In the genomic region with DNA sequence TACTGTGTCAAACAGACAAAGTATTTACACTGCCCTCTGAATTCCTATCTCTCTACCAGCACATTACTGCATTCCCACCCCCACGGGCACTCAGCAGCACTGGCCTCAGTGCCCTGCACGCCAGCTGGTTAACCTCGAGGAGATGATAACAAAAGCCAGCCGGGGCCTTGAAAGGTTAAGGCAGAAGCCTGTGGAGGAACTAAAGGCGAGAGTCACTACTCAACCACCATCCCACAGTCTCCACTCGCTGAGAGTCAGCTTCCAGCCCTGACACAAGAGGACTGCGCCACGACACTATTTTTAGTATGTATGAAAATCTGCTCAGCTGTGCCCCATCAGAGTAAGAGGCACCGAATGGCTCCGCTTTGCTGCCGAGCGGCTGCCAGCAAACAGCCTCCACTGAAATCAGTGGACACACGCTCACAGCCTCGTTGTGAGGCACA, we compare ENCODE assay signal across 10 mouse cellular contexts. TPM values are rescaled to one million over a fixed set of nuclear protein-coding genes. Genes with fewer than 3 reads are reported as not detected.
DNase-seq lines count a peak whose midpoint lies in the region; ATAC-seq and TF ChIP-seq lines count a peak whose summit lies in the region.
"Had no signal": no experiment of that assay in that cellular context is flagged by ENCODE, and none has a peak within 500 bp of the region (broad histone marks: within the 10 kb centered on the region; RNA-seq: fewer than 3 reads in every experiment).

No protein-coding gene starts in this region.

- H3K36me3 ChIP-seq in spleen, adult 2 months (ENCODE audit: control insufficient read depth, insufficient read depth, low read length): no peaks in the 10 kb centered on the region
- no peaks in the 10 kb centered on the region for H3K36me3 ChIP-seq in forebrain, embryonic 11.5 days (ENCODE audit: control insufficient read depth, insufficient read depth, low read length)

- 22% methylated on average over 14 of the region's 14 CpGs for WGBS in spleen, adult 2 months
- 80% methylated on average over 14 of the region's 14 CpGs for WGBS in forebrain, embryonic 11.5 days

- peak; percentile 47 for DNase-seq in adrenal gland, adult 8-10 months
- DNase-seq in adrenal gland, postnatal 25 days: no peak
- DNase-seq in layer of hippocampus, adult 11-12 months (ENCODE audit: low spot score): peak; percentile 53
- no peak for DNase-seq in layer of hippocampus, adult 9-10 months (ENCODE audit: low spot score)
- DNase-seq in spleen, adult 2 months (ENCODE audit: low read depth in 1 of 2, low spot score in 2 of 2): no peak
- DNase-seq in spleen, postnatal 4 days (ENCODE audit: low spot score in 2 of 2): no peak
- DNase-seq in telencephalon, adult 2 months (ENCODE audit: low read depth, low spot score): peak; percentile 48
- DNase-seq in forebrain, embryonic 11.5 days (ENCODE audit: low spot score): no peak
- DNase-seq: kidney, postnatal 25 days; retina, postnatal 1 day had no signal

- no peak for TF ChIP-seq CTCF in spleen, adult 2 months (IDR thresholded peaks at IDR 0.05; ENCODE audit: extremely low read depth, insufficient read depth, insufficient read length, insufficient replicate concordance)

- H3K4me3 ChIP-seq in spleen, adult 2 months (ENCODE audit: extremely low read depth, insufficient read depth, insufficient read length): no peak overlapping the region
- no peak overlapping the region for H3K4me3 ChIP-seq in forebrain, embryonic 11.5 days (ENCODE audit: low read depth, low read length)

- peak overlapping the region; percentile 28; the same call in 1 of the 2 replicates for H3K27ac ChIP-seq in spleen, adult 2 months (ENCODE audit: insufficient read depth, low read length)
- H3K27ac ChIP-seq in forebrain, embryonic 11.5 days (ENCODE audit: low read depth, low read length): no peak overlapping the region

- H3K9me3 ChIP-seq in forebrain, embryonic 11.5 days (ENCODE audit: control insufficient read depth, low read length): no peaks in the 10 kb centered on the region

- no peak for ATAC-seq in forebrain, embryonic 11.5 days (replicated peaks; ENCODE audit: low FRiP score)

- no peaks in the 10 kb centered on the region for H3K27me3 ChIP-seq in spleen, adult 2 months (ENCODE audit: control insufficient read depth, insufficient read depth, low read length)
- H3K27me3 ChIP-seq in forebrain, embryonic 11.5 days (ENCODE audit: control insufficient read depth, insufficient read depth, low read length): no peaks in the 10 kb centered on the region

- H3K9ac ChIP-seq in forebrain, embryonic 11.5 days (ENCODE audit: low read length): no peak overlapping the region

- peaks cover 21% of the 10 kb centered on the region; the same call in 1 of the 2 replicates for H3K4me1 ChIP-seq in spleen, adult 2 months (ENCODE audit: control insufficient read depth, insufficient read depth, insufficient read length)
- no peaks in the 10 kb centered on the region for H3K4me1 ChIP-seq in forebrain, embryonic 11.5 days (replicated peaks; ENCODE audit: control insufficient read depth, insufficient read depth, low read length)

- no peak for TF ChIP-seq POLR2A in spleen, adult 2 months (IDR thresholded peaks at IDR 0.05; ENCODE audit: low read depth, low read length)

- H3K4me2 ChIP-seq in forebrain, embryonic 11.5 days (ENCODE audit: low read depth, low read length, severe bottlenecking): no peak overlapping the region

RNA-seq across cellular contexts. Expression of gene Xxylt1, which starts 35.0 kb away (rescaled TPM):
- total RNA-seq in adrenal gland, adult 8-10 months (2022): 10 to 100 TPM; 14.1 to 19.0 (median 16.7) TPM
- total RNA-seq in adrenal gland, postnatal 25 days (2021): 11.9 and 14.9 TPM in 2 replicates
- 16.7 and 18.0 TPM in 2 replicates for polyA plus RNA-seq in spleen, adult 2 months (2012; rRNA removed)
- 14.5 and 14.7 TPM in 2 replicates for polyA plus RNA-seq in forebrain, embryonic 11.5 days (2014; fragmentation: Nextera tagmentation; extraction: Ambion mirVana)

Comparison
In these comparisons a context has a peak if more than half of its experiments do, and no peak if none do; other contexts are left out.
1. DNase-seq: peak in adrenal gland, adult 8-10 months (single experiment), layer of hippocampus, adult 11-12 months (single experiment) and telencephalon, adult 2 months (single experiment); none in adrenal gland, postnatal 25 days (single experiment), layer of hippocampus, adult 9-10 months (single experiment), spleen, adult 2 months (0 of 2), spleen, postnatal 4 days (0 of 2) and forebrain, embryonic 11.5 days (single experiment).